Comparison of ENCODE assay signal across 25 mouse cellular contexts in the genomic region with DNA sequence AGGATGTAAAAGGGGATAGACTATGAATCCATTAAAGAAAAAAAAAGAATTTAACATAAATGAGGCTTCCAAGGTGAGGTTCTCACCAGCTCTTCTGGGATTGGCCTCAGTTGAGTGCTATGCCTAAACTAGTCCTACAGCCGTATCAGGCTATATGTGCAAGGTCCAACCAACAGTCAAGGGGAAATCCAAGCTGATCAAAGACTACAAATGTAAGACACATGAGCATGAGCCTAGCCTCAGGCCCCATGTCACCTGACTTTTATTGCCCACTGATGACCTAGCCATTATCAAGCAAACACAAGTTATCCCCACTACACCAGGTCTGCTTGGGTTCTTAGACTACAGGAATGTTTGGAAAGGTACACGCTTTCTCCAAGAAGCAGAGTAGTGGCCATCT.
"Had no signal": no experiment of that assay in that cellular context is flagged by ENCODE, and none has a peak within 500 bp of the region (broad histone marks: within the 10 kb centered on the region; RNA-seq: fewer than 3 reads in every experiment).

No protein-coding gene starts in this region.

- H3K27me3 ChIP-seq: heart, embryonic 12.5 days; hindbrain, embryonic 15.5 days; kidney, embryonic 15.5 days had no signal

- H3K36me3 ChIP-seq: heart, embryonic 12.5 days; hindbrain, embryonic 13.5 days; hindbrain, embryonic 15.5 days; kidney, embryonic 15.5 days; limb, embryonic 10.5 days; limb, embryonic 12.5 days; liver, embryonic 13.5 days; liver, embryonic 15.5 days had no signal

- ATAC-seq: hindbrain, postnatal 0 days had no signal

- H3K4me2 ChIP-seq: heart, embryonic 12.5 days; hindbrain, embryonic 13.5 days; hindbrain, embryonic 15.5 days; kidney, embryonic 15.5 days; limb, embryonic 12.5 days; liver, embryonic 11.5 days; liver, embryonic 13.5 days; liver, embryonic 15.5 days had no signal

- H3K9me3 ChIP-seq: heart, embryonic 10.5 days; heart, embryonic 12.5 days; hindbrain, embryonic 13.5 days; hindbrain, embryonic 15.5 days; kidney, embryonic 15.5 days; limb, embryonic 10.5 days; limb, embryonic 12.5 days; liver, embryonic 13.5 days; liver, embryonic 15.5 days had no signal

- H3K27ac ChIP-seq: heart, embryonic 10.5 days; hindbrain, embryonic 13.5 days; hindbrain, embryonic 15.5 days; hindbrain, postnatal 0 days; kidney, embryonic 15.5 days; kidney, postnatal 0 days; left cerebral cortex, adult 2 months; limb, embryonic 10.5 days; limb, embryonic 12.5 days; liver, embryonic 13.5 days; liver, embryonic 15.5 days had no signal

- DNase-seq: gastrocnemius, postnatal 14 days; gastrocnemius, postnatal 36 days; heart, adult 18-20 months; heart, postnatal 10 days; heart, postnatal 36 days; kidney, adult 11 months; kidney, adult 2 months; kidney, adult 9 months; kidney, postnatal 14 days; kidney, postnatal 36 days; layer of hippocampus, adult 9-11 months; liver; liver, embryonic 13.5 days had no signal

- H3K4me1 ChIP-seq: hindbrain, embryonic 13.5 days; hindbrain, embryonic 15.5 days; limb, embryonic 10.5 days; limb, embryonic 12.5 days; liver, embryonic 13.5 days; liver, embryonic 15.5 days had no signal

- H3K4me3 ChIP-seq: heart, embryonic 10.5 days; heart, embryonic 12.5 days; hindbrain, embryonic 13.5 days; hindbrain, embryonic 15.5 days; kidney, embryonic 15.5 days; left cerebral cortex, adult 2 months; limb, embryonic 10.5 days; limb, embryonic 12.5 days; liver, embryonic 13.5 days; liver, embryonic 15.5 days had no signal

- H3K9ac ChIP-seq: heart, embryonic 12.5 days; hindbrain, embryonic 13.5 days; hindbrain, embryonic 15.5 days; kidney, embryonic 15.5 days; limb, embryonic 12.5 days; liver, embryonic 13.5 days; liver, embryonic 15.5 days had no signal
